Mouse (Mus musculus) macrophage (primary cell): ENCODE measurements at regions not wholly inside any gene's neighbourhood (a gene's known extent, or its start where the extent isn't known, plus 50 kb on each side); places are given as distances from the start of the nearest gene placed in this dataset.
A peak's percentile ranks its signal among the peaks of the same experiment; 100 is the strongest.

Experiments used
- H3K27ac ChIP-seq: fragments of 350-480 bp; formaldehyde crosslinking; 2 replicates; pipeline ENCODE4 v1.9.0; 2021
- H3K36me3 ChIP-seq: fragments of 350-480 bp; formaldehyde crosslinking; 2 replicates; pipeline ENCODE4 v1.9.0; 2021; ENCODE audit errors: inconsistent target
- H3K4me3 ChIP-seq: fragments of 350-480 bp; formaldehyde crosslinking; 2 replicates; pipeline ENCODE4 v1.9.0; 2021; ENCODE audit errors: inconsistent target
- H3K79me2 ChIP-seq: fragments of 350-480 bp; formaldehyde crosslinking; 2 replicates; pipeline ENCODE4 v1.9.0; 2021; ENCODE audit errors: inconsistent target
- WGBS: methylation state at CpG from one replicate; pipeline ENCODE4 v1.1.7; 2026; ENCODE audit warnings: inconsistent platforms; ENCODE audit not compliant: missing documents; 5-methylcytosine and 5-hydroxymethylcytosine counted together

DNA sequence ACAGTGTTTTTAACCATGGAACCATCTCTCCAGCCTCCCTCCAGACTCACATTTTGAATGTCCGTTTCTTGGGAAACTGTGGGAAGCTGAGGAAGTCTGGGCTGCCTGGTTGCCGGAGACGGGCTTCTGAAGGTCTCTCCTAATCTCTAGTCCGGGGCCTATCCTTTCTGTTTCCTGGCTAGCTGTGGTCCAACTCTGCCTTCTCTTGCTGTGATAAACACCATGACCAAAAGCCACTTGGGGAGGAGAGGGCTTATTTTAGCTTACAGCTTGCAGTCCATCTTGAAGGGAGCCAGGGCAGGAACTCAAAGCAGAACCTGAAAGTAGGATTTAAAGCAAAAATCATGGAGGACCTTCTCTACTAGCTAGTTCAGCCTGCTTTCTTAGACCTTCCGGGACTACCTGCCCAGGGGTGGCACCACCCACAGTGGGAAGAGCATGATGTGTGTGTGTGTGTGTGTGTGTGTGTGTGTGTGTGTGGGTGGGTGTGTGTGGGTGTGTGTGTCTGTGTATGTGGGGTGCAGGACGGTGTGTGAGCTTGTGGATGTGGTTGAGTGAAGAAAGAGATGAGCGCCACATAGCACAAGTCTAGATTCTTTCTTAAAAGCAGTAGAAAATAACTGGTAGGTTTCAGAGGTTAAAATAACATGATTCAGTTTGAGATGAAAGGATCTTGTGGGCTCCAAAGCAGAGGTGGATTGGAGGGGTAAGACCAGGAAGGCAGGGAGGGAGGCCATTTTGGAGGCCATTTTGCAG is 73.5 kb upstream of the Rap1b start:
- H3K36me3 ChIP-seq = no peaks in the 10 kb centered on the region
- no peak overlapping the region for H3K27ac ChIP-seq
- 91% methylated on average over 7 of the region's 7 CpGs for WGBS
- no peaks in the 10 kb centered on the region for H3K79me2 ChIP-seq
- no peak overlapping the region for H3K4me3 ChIP-seq

- Histone ChIP-seq H3K4me3 (no peak overlapping the region), H3K27ac (no peak overlapping the region), H3K79me2 (no peaks in the 10 kb centered on the region), H3K36me3 (no peaks in the 10 kb centered on the region)
- 93% methylated on average over 7 of the region's 7 CpGs for WGBS
Observed at GRCm38 (mm10) chr10:117925186-117925585, 79.4 kb upstream of the Rap1b start.

DNA sequence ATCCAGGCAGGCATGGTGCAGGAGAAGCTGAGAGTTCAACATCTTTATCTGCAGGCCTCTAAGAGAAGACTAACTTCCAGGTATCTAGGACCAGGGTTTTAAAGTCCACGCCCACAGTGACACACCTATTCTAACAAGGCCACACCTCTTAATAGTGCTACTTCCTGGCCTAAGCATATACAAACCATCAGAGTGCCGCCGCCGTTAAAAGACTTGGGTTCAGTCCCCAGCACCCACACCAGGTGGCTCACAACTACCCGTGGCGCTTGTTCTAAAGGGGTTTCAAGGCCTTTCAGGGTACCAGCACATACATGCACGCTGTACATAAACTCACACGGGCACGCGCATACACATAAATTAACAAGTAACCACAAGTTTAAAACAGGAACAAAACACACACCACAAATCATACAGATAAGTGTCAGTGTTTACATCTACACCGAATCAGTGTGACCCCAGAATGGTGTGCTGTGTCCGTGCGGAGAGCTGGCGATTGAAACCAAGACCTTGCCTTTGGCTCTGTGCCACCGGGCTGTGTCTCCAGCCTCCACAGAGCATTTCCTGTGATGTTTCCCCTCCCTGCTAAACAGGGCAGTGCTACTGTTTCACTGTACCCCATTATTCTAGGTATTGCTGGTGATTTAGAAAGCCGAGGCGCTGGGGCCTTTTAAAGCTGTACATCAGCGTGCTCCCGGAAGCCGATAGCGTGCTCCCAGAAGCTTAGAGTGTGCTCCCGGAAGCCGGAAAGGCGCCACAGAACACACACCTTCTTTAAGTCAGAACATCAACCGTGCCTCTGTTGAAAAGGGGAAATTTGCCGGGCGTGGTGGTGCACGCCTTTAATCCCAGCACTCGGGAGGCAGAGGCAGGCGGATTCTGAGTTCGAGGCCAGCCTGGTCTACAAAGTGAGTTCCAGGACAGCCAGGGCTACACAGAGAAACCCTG is 80.0 kb upstream of the Rap1b start:
- no peaks in the 10 kb centered on the region for H3K36me3 ChIP-seq
- H3K4me3 ChIP-seq = no peak overlapping the region
- no peaks in the 10 kb centered on the region for H3K79me2 ChIP-seq
- H3K27ac ChIP-seq = no peak overlapping the region
- WGBS = 69% methylated on average over 28 of the region's 31 CpGs

DNA sequence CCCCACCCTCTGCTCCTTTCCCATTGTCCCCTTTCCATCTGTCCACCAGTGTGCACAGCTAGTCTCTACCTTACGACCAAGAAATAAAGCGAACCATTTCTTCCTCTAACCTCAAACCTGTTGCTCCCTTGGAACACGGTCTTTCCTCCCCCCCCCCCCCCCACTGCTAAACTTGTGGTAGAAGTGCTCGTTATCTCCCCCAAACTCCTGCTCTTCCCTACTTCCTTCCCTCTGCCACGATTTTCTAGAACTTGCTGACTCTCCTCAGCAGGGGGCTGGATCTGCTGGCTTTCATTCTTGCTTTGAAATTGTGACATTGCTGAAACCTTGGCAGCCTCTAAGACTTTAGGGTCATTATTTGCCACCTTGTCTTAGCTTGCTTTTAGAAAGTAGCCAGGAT is 83.2 kb upstream of the Rap1b start:
- Histone ChIP-seq H3K36me3 (no peaks in the 10 kb centered on the region), H3K79me2 (no peaks in the 10 kb centered on the region), H3K4me3 (no peak overlapping the region), H3K27ac (no peak overlapping the region)
- 16% methylated on average over 5 of the region's 5 CpGs for WGBS

DNA sequence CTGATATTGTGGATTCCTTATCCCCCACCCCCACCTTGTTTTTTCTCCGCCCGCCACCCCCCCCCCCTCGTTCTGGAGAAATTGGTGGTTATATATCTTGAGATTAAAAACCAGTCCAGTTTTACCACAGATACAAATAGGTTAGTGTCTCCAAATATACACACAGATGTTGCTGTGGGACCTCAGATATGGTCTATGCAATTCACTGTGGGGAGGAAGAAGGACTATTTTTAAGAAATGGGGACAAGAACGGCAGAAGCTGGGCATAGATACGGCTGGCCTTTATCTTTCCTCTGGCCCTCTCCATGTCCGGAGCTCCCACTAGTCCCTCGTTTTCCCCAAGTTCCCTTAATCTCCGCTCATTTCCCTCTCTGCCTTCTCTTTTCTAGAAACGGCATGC is 89.0 kb upstream of the Rap1b start:
- H3K36me3 ChIP-seq = no peaks in the 10 kb centered on the region
- 46% methylated on average over 6 of the region's 9 CpGs for WGBS
- no peak overlapping the region for H3K4me3 ChIP-seq
- H3K27ac ChIP-seq = no peak overlapping the region
- H3K79me2 ChIP-seq = no peaks in the 10 kb centered on the region

DNA sequence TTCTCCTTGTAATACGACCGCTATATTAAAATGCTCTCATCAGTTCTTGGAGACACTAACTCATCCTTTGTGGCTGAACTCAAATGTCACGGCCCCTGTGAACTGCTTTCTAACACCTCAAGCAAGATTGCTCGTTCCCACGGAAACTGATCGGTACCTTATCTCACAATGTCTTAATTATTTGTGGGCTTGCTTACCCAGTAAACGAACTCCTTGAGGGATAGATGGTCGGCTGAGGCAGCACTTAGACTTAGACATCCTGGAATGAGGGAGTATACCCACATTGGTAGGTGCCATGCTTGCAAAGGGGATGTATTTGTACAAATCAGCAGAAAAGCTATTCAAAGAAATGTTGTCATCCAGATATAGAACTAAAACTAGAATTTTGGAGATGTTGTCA is 92.9 kb upstream of the Rap1b start:
- no peaks in the 10 kb centered on the region for H3K36me3 ChIP-seq
- no peak overlapping the region for H3K27ac ChIP-seq
- no peaks in the 10 kb centered on the region for H3K79me2 ChIP-seq
- H3K4me3 ChIP-seq = no peak overlapping the region
- WGBS = 95% methylated on average over 8 of the region's 8 CpGs

DNA sequence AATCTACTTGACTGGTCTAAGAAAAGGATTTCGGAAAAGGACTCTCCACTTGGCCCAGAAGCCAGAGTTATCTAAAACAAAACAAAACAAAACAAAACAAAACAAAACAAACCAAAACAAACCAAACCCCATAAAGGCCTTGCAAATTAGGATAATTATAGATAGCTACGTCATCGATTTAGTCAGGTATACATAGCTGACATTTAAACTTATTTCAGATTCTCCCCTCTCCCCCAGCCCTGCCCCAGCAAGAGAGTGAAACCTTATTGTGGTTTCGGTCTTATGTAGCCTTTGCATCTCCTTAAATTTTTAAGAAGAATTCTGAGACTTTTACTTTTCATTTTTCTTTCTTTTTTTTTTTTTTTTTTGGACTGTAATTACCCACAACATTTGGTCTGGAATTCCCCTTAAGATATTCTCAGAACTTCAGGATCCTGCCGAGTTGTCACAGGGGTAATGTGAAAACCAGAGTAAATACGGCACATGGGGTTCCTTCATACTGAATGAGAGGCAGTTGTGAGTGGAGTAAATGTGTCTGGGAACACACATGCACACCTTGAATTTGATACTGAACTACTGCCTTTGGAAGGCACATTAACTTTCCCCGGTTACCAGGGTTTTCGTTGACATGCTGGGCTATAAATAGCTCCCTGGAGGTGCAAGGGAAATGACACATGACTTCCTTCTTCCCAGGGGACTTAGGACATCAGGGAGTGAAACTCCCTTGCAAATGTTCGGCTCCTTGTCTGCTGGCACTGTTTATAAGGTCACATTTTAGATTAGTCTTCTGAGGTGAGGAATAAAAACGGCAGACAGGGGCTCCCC is 94.8 kb upstream of the Rap1b start:
- no peaks in the 10 kb centered on the region for H3K36me3 ChIP-seq
- WGBS = 19% methylated on average over 10 of the region's 10 CpGs
- peak overlapping the region; percentile 8; the same call in 1 of the 2 replicates for H3K4me3 ChIP-seq
- H3K27ac ChIP-seq = peak overlapping the region; percentile 85
- H3K79me2 ChIP-seq = no peaks in the 10 kb centered on the region

DNA sequence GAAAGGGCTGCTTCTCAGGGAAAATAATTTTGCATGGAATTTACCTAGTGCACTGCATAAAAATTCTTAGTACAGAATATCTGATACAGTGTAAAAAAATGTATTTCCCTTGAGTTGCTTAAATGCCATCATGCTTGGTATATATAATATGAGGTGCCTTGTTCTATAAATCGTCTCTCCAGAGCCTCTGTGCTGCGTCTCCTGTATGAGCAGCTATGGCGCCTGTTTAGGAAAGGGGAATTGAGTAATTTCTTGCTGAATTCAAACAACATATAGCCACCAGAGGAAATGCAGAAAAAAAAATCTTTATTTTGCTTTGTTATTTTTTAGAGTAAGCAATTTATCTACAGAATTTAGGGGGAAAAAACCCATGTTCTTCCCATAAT is 95.4 kb upstream of the Rap1b start:
- 0% methylated on average over 3 of the region's 3 CpGs for WGBS
- Histone ChIP-seq H3K36me3 (no peaks in the 10 kb centered on the region), H3K4me3 (peak overlapping the region; percentile 8; the same call in 1 of the 2 replicates), H3K79me2 (no peaks in the 10 kb centered on the region), H3K27ac (peak overlapping the region; percentile 85)

- Histone ChIP-seq H3K4me3 (no peak overlapping the region), H3K27ac (no peak overlapping the region), H3K79me2 (no peaks in the 10 kb centered on the region), H3K36me3 (no peaks in the 10 kb centered on the region)
- 71% methylated on average over 5 of the region's 6 CpGs for WGBS
Observed at GRCm38 (mm10) chr10:117943702-117944307, 98.0 kb upstream of the Rap1b start.

GRCm38 (mm10) chr10:117947191-117947590 is 101.4 kb upstream of the Rap1b start:
- H3K36me3 ChIP-seq = no peaks in the 10 kb centered on the region
- H3K4me3 ChIP-seq = no peak overlapping the region
- H3K27ac ChIP-seq = no peak overlapping the region
- whole genome bisulfite sequencing = 83% methylated on average over 13 of the region's 13 CpGs
- no peaks in the 10 kb centered on the region for H3K79me2 ChIP-seq

DNA sequence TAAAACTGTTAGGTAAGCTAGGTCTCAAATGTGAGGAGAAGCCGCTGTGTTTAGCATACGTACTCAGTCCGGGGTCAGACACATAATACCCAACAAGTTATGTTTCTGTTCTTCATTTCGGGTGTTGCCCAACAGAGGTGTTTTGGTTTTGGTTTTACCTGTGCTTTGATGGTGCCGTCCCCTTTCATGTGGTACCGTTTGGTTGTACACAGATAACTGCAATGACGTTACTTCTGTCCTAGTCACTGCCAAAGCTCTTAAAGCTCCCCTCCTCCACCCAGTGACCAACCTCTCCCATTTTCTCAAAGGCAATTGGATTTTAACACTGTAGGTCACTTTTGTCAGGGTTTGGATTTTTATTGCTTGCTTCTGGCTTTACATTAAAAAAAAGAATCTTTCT is 102.1 kb upstream of the Rap1b start:
- WGBS = 83% methylated on average over 7 of the region's 7 CpGs
- no peaks in the 10 kb centered on the region for H3K36me3 ChIP-seq
- H3K4me3 ChIP-seq = no peak overlapping the region
- no peaks in the 10 kb centered on the region for H3K79me2 ChIP-seq
- H3K27ac ChIP-seq = no peak overlapping the region

GRCm38 (mm10) chr10:117952116-117953025 is 106.5 kb upstream of the Rap1b start:
- WGBS = 47% methylated on average over 26 of the region's 26 CpGs
- no peak overlapping the region for H3K4me3 ChIP-seq
- no peaks in the 10 kb centered on the region for H3K36me3 ChIP-seq
- no peaks in the 10 kb centered on the region for H3K79me2 ChIP-seq
- H3K27ac ChIP-seq = peak overlapping the region; percentile 58

GRCm38 (mm10) chr10:117953026-117953711 is 107.3 kb upstream of the Rap1b start:
- H3K79me2 ChIP-seq = no peaks in the 10 kb centered on the region
- no peak overlapping the region for H3K4me3 ChIP-seq
- H3K36me3 ChIP-seq = no peaks in the 10 kb centered on the region
- 8% methylated on average over 12 of the region's 12 CpGs for WGBS
- H3K27ac ChIP-seq = peak overlapping the region; percentile 58
